Mouse (Mus musculus) bone marrow macrophage, adult 2 months (primary cell): ENCODE results near the gene Gm28051. TPM values are rescaled to one million over a fixed set of nuclear protein-coding genes. Genes with fewer than 3 reads are reported as not detected.

Source experiments
- H3K27ac ChIP-seq: 2 replicates; pipeline ENCODE4 v1.5.1; 2012; ENCODE audit warnings: low read depth, low read length; ENCODE audit not compliant: insufficient read depth
- H3K4me1 ChIP-seq: 2 replicates; pipeline ENCODE4 v1.6.1; 2012; ENCODE audit warnings: low read length; ENCODE audit not compliant: control insufficient read depth, insufficient read depth
- H3K4me3 ChIP-seq: 2 replicates; pipeline ENCODE4 v1.5.1; 2012; ENCODE audit warnings: mild to moderate bottlenecking, low read length, moderate library complexity; ENCODE audit not compliant: insufficient read depth
- CTCF ChIP-seq: IDR thresholded peaks from 2 replicates; pipeline ENCODE4 v1.5.1; 2012; ENCODE audit warnings: low read depth, mild to moderate bottlenecking, low read length, moderate library complexity
- POLR2A ChIP-seq: IDR thresholded peaks from 2 replicates; pipeline ENCODE4 v1.6.1; 2012; ENCODE audit warnings: mild to moderate bottlenecking, low read depth, low read length, borderline replicate concordance
- polyA plus RNA-seq: library from polyadenylated mRNA; stranded (reverse); fragments of >200 nt; gene quantifications from 2 replicates; pipeline ENCODE4 v1.2.4, GENCODE M21; 2012; ENCODE audit not compliant: missing spikeins, insufficient read depth, insufficient read length

Gm28051 gene
- polyA plus RNA-seq, 1 experiment = not detected

GRCm38 (mm10) chr12:102691180-102691579 is 66.4 kb downstream of the Gm28051 start:
- H3K27ac ChIP-seq = no peak overlapping the region
- TF ChIP-seq CTCF = no peak
- no peak for TF ChIP-seq POLR2A
- H3K4me1 ChIP-seq = peaks cover 31% of the 10 kb centered on the region
- H3K4me3 ChIP-seq = no peak overlapping the region

GRCm38 (mm10) chr12:102689773-102690563 is 67.6 kb downstream of the Gm28051 start:
- Histone ChIP-seq H3K4me3 (0 out of 2 replicates have a peak overlapping the region, but pooled peaks have one; percentile 24), H3K27ac (peak overlapping the region; percentile 27; the same call in 1 of the 2 replicates), H3K4me1 (peaks cover 23% of the 10 kb centered on the region)
- no peak for TF ChIP-seq POLR2A
- TF ChIP-seq CTCF = no peak

- TF ChIP-seq POLR2A = no peak
- TF ChIP-seq CTCF = no peak
- Histone ChIP-seq H3K4me1 (peaks cover 14% of the 10 kb centered on the region), H3K4me3 (no peak overlapping the region), H3K27ac (no peak overlapping the region)
Observed at GRCm38 (mm10) chr12:102686321-102686720, 71.2 kb downstream of the Gm28051 start.

- H3K27ac ChIP-seq = no peak overlapping the region
- H3K4me1 ChIP-seq = peaks cover 7% of the 10 kb centered on the region
- TF ChIP-seq POLR2A (no peak), CTCF (no peak)
- no peak overlapping the region for H3K4me3 ChIP-seq
Observed at GRCm38 (mm10) chr12:102685523-102685931, 72.0 kb downstream of the Gm28051 start.

GRCm38 (mm10) chr12:102684720-102685386 is 72.7 kb downstream of the Gm28051 start:
- Histone ChIP-seq H3K4me3 (no peak overlapping the region), H3K27ac (no peak overlapping the region), H3K4me1 (peaks cover 2% of the 10 kb centered on the region)
- TF ChIP-seq CTCF = no peak
- no peak for TF ChIP-seq POLR2A

GRCm38 (mm10) chr12:102683979-102684378 is 73.6 kb downstream of the Gm28051 start:
- H3K4me3 ChIP-seq = no peak overlapping the region
- no peak overlapping the region for H3K27ac ChIP-seq
- peaks cover 8% of the 10 kb centered on the region for H3K4me1 ChIP-seq
- TF ChIP-seq CTCF (no peak), POLR2A (no peak)

GRCm38 (mm10) chr12:102683438-102683837 is 74.1 kb downstream of the Gm28051 start:
- H3K4me1 ChIP-seq = peaks cover 12% of the 10 kb centered on the region

GRCm38 (mm10) chr12:102682722-102683299 is 74.8 kb downstream of the Gm28051 start:
- TF ChIP-seq POLR2A (no peak), CTCF (no peak)
- Histone ChIP-seq H3K4me1 (peaks cover 13% of the 10 kb centered on the region), H3K4me3 (no peak overlapping the region), H3K27ac (no peak overlapping the region)

More at GRCm38 (mm10) chr12:102683438-102683837, 74.1 kb downstream of the Gm28051 start:
- H3K4me3 ChIP-seq = no peak overlapping the region
- no peak for TF ChIP-seq CTCF
- TF ChIP-seq POLR2A = no peak
- H3K27ac ChIP-seq = no peak overlapping the region

GRCm38 (mm10) chr12:102682085-102682484 is 75.5 kb downstream of the Gm28051 start:
- Histone ChIP-seq H3K4me3 (no peak overlapping the region), H3K27ac (no peak overlapping the region), H3K4me1 (peaks cover 13% of the 10 kb centered on the region)
- no peak for TF ChIP-seq CTCF
- no peak for TF ChIP-seq POLR2A
